Mouse (Mus musculus) midbrain, embryonic 12.5 days (tissue): ENCODE data around the gene Nudt4. TPM values are rescaled to one million over a fixed set of nuclear protein-coding genes. Genes with fewer than 3 reads are reported as not detected.

Source experiments
- ATAC-seq: fragments of 200-750 bp; cut with Nextera tagmentation; 2 replicates; pipeline ENCODE4 v1.8.0; 2017; ENCODE audit warnings: low read depth, moderate TSS enrichment, moderate library complexity; ENCODE audit not compliant: low FRiP score
- H3K27ac ChIP-seq: fragments of 300-500 bp; sonication (generic); replicated peaks from 2 replicates; pipeline ENCODE4 v1.5.1; 2016; ENCODE audit warnings: mild to moderate bottlenecking
- H3K27me3 ChIP-seq: fragments of 300-500 bp; sonication (generic); 2 replicates; pipeline ENCODE4 v1.6.1; 2016; ENCODE audit warnings: mild to moderate bottlenecking
- H3K36me3 ChIP-seq: fragments of 300-500 bp; sonication (generic); 2 replicates; pipeline ENCODE4 v1.6.1; 2016
- H3K4me1 ChIP-seq: fragments of 300-500 bp; sonication (generic); 2 replicates; pipeline ENCODE4 v1.6.1; 2016
- H3K4me2 ChIP-seq: fragments of 300-500 bp; sonication (generic); replicated peaks from 2 replicates; pipeline ENCODE4 v1.6.1; 2016; ENCODE audit warnings: mild to moderate bottlenecking, moderate library complexity
- H3K4me3 ChIP-seq: fragments of 300-500 bp; sonication (generic); 2 replicates; pipeline ENCODE4 v1.5.1; 2016; ENCODE audit warnings: mild to moderate bottlenecking
- H3K9ac ChIP-seq: fragments of 300-500 bp; sonication (generic); replicated peaks from 2 replicates; pipeline ENCODE4 v1.6.1; 2016; ENCODE audit warnings: mild to moderate bottlenecking, moderate library complexity
- H3K9me3 ChIP-seq: fragments of 300-500 bp; sonication (generic); 2 replicates; pipeline ENCODE4 v1.6.1; 2016; ENCODE audit warnings: mild to moderate bottlenecking
- WGBS: fragments of 180-500 bp; shearing (Covaris S2); methylation state at CpG from one replicate; pipeline ENCODE4 v1.1.7; 2016; 5-methylcytosine and 5-hydroxymethylcytosine counted together
- polyA plus RNA-seq: library from polyadenylated mRNA; unstranded; fragments of >200 nt; fragmentation: Nextera tagmentation; extraction: Ambion mirVana; gene quantifications from 2 replicates; pipeline ENCODE4 v1.2.1, GENCODE M21; 2016

The Nudt4 gene
- polyA plus RNA-seq, 1 experiment from 2014 or later: 125 TPM

DNA sequence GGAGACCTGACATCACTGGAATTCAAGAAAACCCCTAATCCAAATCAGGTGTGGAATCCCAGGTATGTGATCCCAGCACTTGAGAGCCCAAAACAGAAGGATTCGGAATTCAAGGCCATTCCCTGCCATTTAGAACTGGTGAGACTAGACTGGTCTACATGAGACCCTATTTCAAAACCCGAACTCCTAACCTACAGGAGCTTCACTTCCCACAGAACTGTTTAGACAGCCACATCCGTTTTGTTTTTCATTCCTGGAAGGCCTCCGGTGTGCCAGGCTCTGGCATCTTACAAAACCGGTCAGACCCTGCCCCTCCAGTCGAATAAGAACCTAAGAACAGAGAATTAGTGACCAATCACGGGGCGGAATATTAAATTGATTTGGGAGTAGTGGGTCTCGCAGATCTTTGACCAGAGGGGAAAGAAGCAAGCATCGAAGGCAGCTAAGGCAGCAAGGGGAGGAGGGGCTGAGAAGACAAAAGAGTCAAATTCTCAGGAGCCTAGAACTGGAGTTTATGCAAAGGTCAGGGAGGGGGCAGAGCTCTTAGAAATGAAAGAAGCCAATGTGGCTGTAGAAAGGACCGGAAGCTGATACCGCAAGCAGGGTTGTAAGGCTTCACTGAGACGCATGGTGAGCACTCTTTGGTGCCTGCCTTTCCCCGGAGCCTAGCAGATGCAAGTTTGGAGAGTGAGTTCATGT is 1.4 kb upstream of the Nudt4 start:
- H3K4me1 ChIP-seq: peaks cover 20% of the 10 kb centered on the region
- no peaks in the 10 kb centered on the region for H3K9me3 ChIP-seq
- 27% methylated on average over 14 of the region's 14 CpGs for WGBS
- H3K4me3 ChIP-seq: no peak overlapping the region
- H3K36me3 ChIP-seq: no peaks in the 10 kb centered on the region
- no peak overlapping the region for H3K4me2 ChIP-seq
- no peak overlapping the region for H3K9ac ChIP-seq
- 0 out of 2 replicates have a peak overlapping the region, but pooled peaks have one; percentile 1 for H3K27ac ChIP-seq
- no peaks in the 10 kb centered on the region for H3K27me3 ChIP-seq
- ATAC-seq: no peak

DNA sequence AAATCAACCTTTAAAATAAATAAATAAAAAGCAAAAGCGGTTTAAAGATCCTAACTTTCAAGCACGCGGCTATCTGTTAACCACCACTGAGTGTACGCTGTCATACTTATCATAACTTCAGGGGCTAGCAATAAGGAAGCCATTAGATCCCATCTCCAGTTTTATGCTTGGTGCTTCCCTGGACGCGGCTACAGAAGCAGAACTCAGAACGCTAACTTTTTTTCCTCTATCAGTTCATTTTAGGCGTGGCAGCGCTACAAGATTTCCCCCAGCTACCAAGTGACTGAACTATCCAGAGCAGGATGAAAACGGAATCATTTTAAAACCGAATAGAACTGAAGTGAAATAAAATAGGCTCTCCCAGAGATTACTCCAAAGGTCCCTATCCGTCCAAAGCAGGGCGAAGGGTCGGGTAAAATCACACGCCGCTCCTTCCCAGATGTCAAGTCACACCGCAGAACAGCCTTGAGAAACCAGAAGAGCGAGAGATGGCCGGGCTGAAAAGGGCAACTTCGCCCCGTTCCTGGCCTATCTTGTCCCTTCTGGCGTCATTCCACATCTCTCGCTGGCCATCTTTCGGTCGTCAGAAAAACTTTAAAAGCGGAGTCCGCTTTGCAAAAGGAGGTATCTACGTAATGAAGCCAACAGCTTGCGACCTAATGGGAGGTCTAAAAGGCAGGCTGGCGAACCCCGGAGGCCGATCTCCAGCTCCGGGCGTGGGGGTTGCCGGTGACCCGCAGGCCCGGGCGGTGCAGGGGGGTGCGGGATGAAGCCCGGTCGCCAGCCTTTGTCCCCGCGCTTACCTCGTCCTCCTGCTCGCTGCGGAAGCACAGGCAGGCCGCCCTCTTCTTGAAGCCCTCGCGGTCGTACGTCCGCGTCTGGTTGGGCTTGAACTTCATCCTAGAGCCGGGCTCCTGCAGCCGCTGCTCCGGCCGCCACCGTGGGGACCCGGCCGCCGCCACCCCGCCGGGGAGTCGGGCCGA is 796 bp downstream of the Nudt4 start:
- Histone ChIP-seq H3K36me3 (no peaks in the 10 kb centered on the region), H3K4me1 (peaks cover 26% of the 10 kb centered on the region), H3K9me3 (no peaks in the 10 kb centered on the region), H3K4me3 (peak overlapping the region; percentile 73), H3K9ac (peak overlapping the region; percentile 91), H3K27me3 (no peaks in the 10 kb centered on the region), H3K27ac (peak overlapping the region; percentile 94), H3K4me2 (peak overlapping the region; percentile 63)
- peak; percentile 50 for ATAC-seq
- WGBS: 1% methylated on average over 65 of the region's 65 CpGs

GRCm38 (mm10) chr10:95562395-95562794 is 1.6 kb downstream of the Nudt4 start:
- Histone ChIP-seq H3K27ac (no peak overlapping the region), H3K27me3 (no peaks in the 10 kb centered on the region), H3K9ac (peak overlapping the region; percentile 91), H3K4me2 (peak overlapping the region; percentile 63), H3K36me3 (peaks cover 2% of the 10 kb centered on the region; the same call in 1 of the 2 replicates), H3K4me1 (peaks cover 26% of the 10 kb centered on the region), H3K9me3 (no peaks in the 10 kb centered on the region), H3K4me3 (peak overlapping the region; percentile 73)
- no peak for ATAC-seq
- 6% methylated on average over 8 of the region's 8 CpGs for WGBS

GRCm38 (mm10) chr10:95561616-95562015 is 2.3 kb downstream of the Nudt4 start:
- Histone ChIP-seq H3K4me2 (peak overlapping the region; percentile 63), H3K9me3 (no peaks in the 10 kb centered on the region), H3K9ac (peak overlapping the region; percentile 91), H3K27me3 (no peaks in the 10 kb centered on the region), H3K4me1 (peaks cover 26% of the 10 kb centered on the region), H3K36me3 (peaks cover 3% of the 10 kb centered on the region; the same call in 1 of the 2 replicates), H3K4me3 (peak overlapping the region; percentile 73), H3K27ac (no peak overlapping the region)
- ATAC-seq: no peak
- WGBS: 55% methylated on average over 7 of the region's 7 CpGs

- Histone ChIP-seq H3K4me1 (peaks cover 26% of the 10 kb centered on the region), H3K27ac (no peak overlapping the region), H3K4me2 (0 out of 2 replicates have a peak overlapping the region, but pooled peaks have one; percentile 5), H3K9ac (no peak overlapping the region), H3K27me3 (no peaks in the 10 kb centered on the region), H3K36me3 (peaks cover 3% of the 10 kb centered on the region; the same call in 1 of the 2 replicates), H3K4me3 (no peak overlapping the region), H3K9me3 (no peaks in the 10 kb centered on the region)
- 89% methylated on average over 9 of the region's 9 CpGs for WGBS
- no peak for ATAC-seq
These were observed 3.5 kb downstream of the Nudt4 start for GRCm38 (mm10) chr10:95560394-95560983.

GRCm38 (mm10) chr10:95559426-95559825 is 4.5 kb downstream of the Nudt4 start:
- peaks cover 4% of the 10 kb centered on the region; the same call in 1 of the 2 replicates for H3K36me3 ChIP-seq
- WGBS: 77% methylated on average over 7 of the region's 7 CpGs
- H3K27me3 ChIP-seq: no peaks in the 10 kb centered on the region
- no peak overlapping the region for H3K27ac ChIP-seq
- peaks cover 27% of the 10 kb centered on the region for H3K4me1 ChIP-seq
- no peak overlapping the region for H3K4me3 ChIP-seq
- H3K4me2 ChIP-seq: no peak overlapping the region
- H3K9me3 ChIP-seq: no peaks in the 10 kb centered on the region
- no peak overlapping the region for H3K9ac ChIP-seq
- ATAC-seq: no peak

DNA sequence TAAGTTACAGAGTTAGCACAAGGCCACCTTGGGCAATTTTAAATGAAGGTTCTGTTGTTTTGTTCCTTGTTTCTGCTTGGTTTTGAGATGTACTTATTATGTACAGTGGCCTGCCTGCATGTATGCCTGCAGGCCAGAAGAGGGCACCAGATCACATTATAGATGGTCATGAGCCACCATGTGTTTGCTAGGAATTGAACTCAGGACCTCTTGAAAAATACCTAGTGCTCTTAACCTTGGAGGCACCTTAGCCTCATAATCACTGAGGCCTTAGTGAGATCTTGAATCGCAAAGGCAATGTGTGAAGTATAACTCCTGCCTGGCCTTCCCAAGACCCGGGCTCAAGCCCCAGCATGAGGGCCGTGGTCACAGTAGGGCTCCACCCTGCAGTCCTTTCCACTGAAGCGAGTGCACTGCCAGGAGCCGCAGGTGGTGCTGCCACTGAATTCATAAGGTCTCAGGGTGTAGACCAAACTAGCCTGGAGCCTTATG is 6.6 kb downstream of the Nudt4 start:
- H3K36me3 ChIP-seq: peaks cover 7% of the 10 kb centered on the region
- H3K4me1 ChIP-seq: peaks cover 24% of the 10 kb centered on the region
- 88% methylated on average over 5 of the region's 5 CpGs for WGBS
- H3K27me3 ChIP-seq: no peaks in the 10 kb centered on the region
- H3K27ac ChIP-seq: no peak overlapping the region
- H3K9me3 ChIP-seq: no peaks in the 10 kb centered on the region
- no peak overlapping the region for H3K4me2 ChIP-seq
- H3K9ac ChIP-seq: no peak overlapping the region
- no peak overlapping the region for H3K4me3 ChIP-seq
- ATAC-seq: no peak

GRCm38 (mm10) chr10:95555866-95556265 is 8.1 kb downstream of the Nudt4 start:
- Histone ChIP-seq H3K36me3 (peaks cover 7% of the 10 kb centered on the region), H3K9ac (no peak overlapping the region)
- ATAC-seq: no peak; the same call in 1 of the 2 replicates

GRCm38 (mm10) chr10:95552326-95552725 is 11.6 kb downstream of the Nudt4 start:
- Histone ChIP-seq H3K4me2 (no peak overlapping the region), H3K27ac (no peak overlapping the region), H3K4me1 (peaks cover 3% of the 10 kb centered on the region; the same call in 1 of the 2 replicates), H3K27me3 (no peaks in the 10 kb centered on the region), H3K9me3 (no peaks in the 10 kb centered on the region), H3K4me3 (no peak overlapping the region), H3K9ac (no peak overlapping the region), H3K36me3 (peaks cover 30% of the 10 kb centered on the region)
- ATAC-seq: no peak
- 66% methylated on average over 3 of the region's 3 CpGs for WGBS

More at GRCm38 (mm10) chr10:95555866-95556265, 8.1 kb downstream of the Nudt4 start:
- no peaks in the 10 kb centered on the region for H3K9me3 ChIP-seq
- no peaks in the 10 kb centered on the region for H3K27me3 ChIP-seq
- H3K4me2 ChIP-seq: no peak overlapping the region
- peaks cover 11% of the 10 kb centered on the region; the same call in 1 of the 2 replicates for H3K4me1 ChIP-seq
- H3K27ac ChIP-seq: no peak overlapping the region
- 91% methylated on average over 11 of the region's 11 CpGs for WGBS
- H3K4me3 ChIP-seq: no peak overlapping the region

- ATAC-seq: no peak
- Histone ChIP-seq H3K4me1 (peaks cover 3% of the 10 kb centered on the region; the same call in 1 of the 2 replicates), H3K4me2 (no peak overlapping the region), H3K4me3 (no peak overlapping the region), H3K9me3 (no peaks in the 10 kb centered on the region), H3K27me3 (no peaks in the 10 kb centered on the region), H3K36me3 (peaks cover 33% of the 10 kb centered on the region), H3K9ac (no peak overlapping the region), H3K27ac (no peak overlapping the region)
These were observed 12.2 kb downstream of the Nudt4 start for GRCm38 (mm10) chr10:95551752-95552151.

- Histone ChIP-seq H3K9me3 (no peaks in the 10 kb centered on the region), H3K4me2 (no peak overlapping the region), H3K9ac (no peak overlapping the region), H3K36me3 (peaks cover 41% of the 10 kb centered on the region), H3K4me3 (no peak overlapping the region), H3K27me3 (no peaks in the 10 kb centered on the region), H3K27ac (no peak overlapping the region), H3K4me1 (peaks cover 3% of the 10 kb centered on the region; the same call in 1 of the 2 replicates)
- WGBS: 63% methylated on average over 1 of the region's 1 CpGs
- ATAC-seq: no peak
These were observed 13.4 kb downstream of the Nudt4 start for GRCm38 (mm10) chr10:95550506-95550905.
